Mouse (Mus musculus): ENCODE measurements around the gene Tmem127.
"Not testable (repeated sequence)": the region's sequence is repeated elsewhere in the genome, so short reads cannot be mapped to it uniquely, and the experiment has no call there.

DNA sequence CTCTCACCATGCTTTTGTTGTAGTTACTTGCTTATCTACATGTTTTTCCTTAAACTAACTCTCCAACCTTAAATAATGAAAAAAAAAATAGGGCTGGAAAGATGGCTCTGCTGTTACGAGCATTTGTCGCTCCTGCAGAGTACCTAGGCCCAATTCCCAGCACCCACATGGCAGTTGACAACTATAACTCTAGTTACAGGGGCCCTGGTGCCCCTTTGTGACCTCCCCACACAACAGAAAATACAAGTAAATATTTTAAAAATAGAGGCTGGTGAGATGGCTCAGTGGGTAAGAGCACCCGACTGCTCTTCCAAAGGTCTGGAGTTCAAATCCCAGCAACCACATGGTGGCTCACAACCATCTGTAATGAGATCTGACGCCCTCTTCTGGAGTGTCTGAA is 41.8 kb upstream of the Tmem127 start:
- TF ChIP-seq CTCF (IDR thresholded peaks at IDR 0.05 in 2 of 3, conservative IDR thresholded peaks at IDR 0.05 in 1 of 3; ENCODE audit: control insufficient read depth in 1 of 3, insufficient read depth in 1 of 3, low read depth in 2 of 3, low read length in 3 of 3, poor library complexity in 1 of 3, severe bottlenecking in 1 of 3); POLR2A (IDR thresholded peaks at IDR 0.05; ENCODE audit: control insufficient read depth in 1 of 2, insufficient read depth in 1 of 2, low read depth in 1 of 2, low read length in 2 of 2, poor library complexity in 1 of 2); RCOR1 (IDR thresholded peaks at IDR 0.05; ENCODE audit: low read depth, low read length); HCFC1 (IDR thresholded peaks at IDR 0.05; ENCODE audit: low read depth, low read length); GATA1 (IDR thresholded peaks at IDR 0.05; ENCODE audit: low read depth, low read length); ZNF384 (IDR thresholded peaks at IDR 0.05; ENCODE audit: low read depth, low read length); NRF1 (IDR thresholded peaks at IDR 0.05; ENCODE audit: insufficient read depth, low read depth, low read length, poor library complexity, severe bottlenecking); BHLHE40 (IDR thresholded peaks at IDR 0.05; ENCODE audit: borderline replicate concordance, low read depth, low read length); USF1 (IDR thresholded peaks at IDR 0.05; ENCODE audit: low read depth, low read length); NELFE (IDR thresholded peaks at IDR 0.05; ENCODE audit: low read depth, low read length): not testable (repeated sequence)

Measured in MEL (cell line).